Mouse (Mus musculus) kidney, embryonic 14.5 days (tissue): ENCODE results near the gene Sln. TPM values are rescaled to one million over a fixed set of nuclear protein-coding genes. Genes with fewer than 3 reads are reported as not detected.

Experiments
- ATAC-seq: fragments of 200-750 bp; cut with Nextera tagmentation; 2 replicates; pipeline ENCODE4 v1.8.0; 2017; ENCODE audit warnings: moderate number of reproducible peaks, mild to moderate bottlenecking, moderate TSS enrichment, moderate library complexity; ENCODE audit not compliant: low FRiP score, low TSS enrichment
- H3K27ac ChIP-seq: fragments of 300-500 bp; sonication (generic); 2 replicates; pipeline ENCODE4 v1.5.1; 2014; ENCODE audit warnings: low read depth, mild to moderate bottlenecking, low read length, moderate library complexity, mixed read lengths
- H3K27me3 ChIP-seq: fragments of 300-500 bp; sonication (generic); 2 replicates; pipeline ENCODE4 v1.6.1; 2014; ENCODE audit warnings: mild to moderate bottlenecking, low read length; ENCODE audit not compliant: control insufficient read depth, insufficient read depth
- H3K36me3 ChIP-seq: fragments of 300-500 bp; sonication (generic); 2 replicates; pipeline ENCODE4 v1.6.1; 2014; ENCODE audit warnings: low read length, mixed read lengths; ENCODE audit not compliant: control insufficient read depth, insufficient read depth
- H3K4me1 ChIP-seq: fragments of 300-500 bp; sonication (generic); 2 replicates; pipeline ENCODE4 v1.6.1; 2014; ENCODE audit warnings: low read length, mixed read lengths; ENCODE audit not compliant: control insufficient read depth, insufficient read depth
- H3K4me2 ChIP-seq: fragments of 300-500 bp; sonication (generic); replicated peaks from 2 replicates; pipeline ENCODE4 v1.6.1; 2014; ENCODE audit warnings: low read depth, mild to moderate bottlenecking, low read length
- H3K4me3 ChIP-seq: fragments of 300-500 bp; sonication (generic); 2 replicates; pipeline ENCODE4 v1.5.1; 2014; ENCODE audit warnings: mild to moderate bottlenecking, low read length
- H3K9ac ChIP-seq: fragments of 300-500 bp; sonication (generic); 2 replicates; pipeline ENCODE4 v1.6.1; 2014; ENCODE audit warnings: low read depth, mild to moderate bottlenecking, low read length, moderate library complexity
- H3K9me3 ChIP-seq: fragments of 300-500 bp; sonication (generic); 2 replicates; pipeline ENCODE4 v1.6.1; 2016; ENCODE audit warnings: low read length; ENCODE audit not compliant: control insufficient read depth
- WGBS: fragments of 180-500 bp; shearing (Covaris S2); extraction: QIAGEN DNeasy Blood & Tissue Kit; methylation state at CpG from one replicate; pipeline ENCODE4 v1.1.7; 2014; 5-methylcytosine and 5-hydroxymethylcytosine counted together
- polyA plus RNA-seq: library from polyadenylated mRNA; unstranded; fragments of >200 nt; fragmentation: Nextera tagmentation; extraction: Ambion mirVana; gene quantifications from 2 replicates; pipeline ENCODE4 v1.2.1, GENCODE M21; 2014

The Sln gene
- polyA plus RNA-seq, 1 experiment from 2014 or later, result 0.49 TPM

DNA sequence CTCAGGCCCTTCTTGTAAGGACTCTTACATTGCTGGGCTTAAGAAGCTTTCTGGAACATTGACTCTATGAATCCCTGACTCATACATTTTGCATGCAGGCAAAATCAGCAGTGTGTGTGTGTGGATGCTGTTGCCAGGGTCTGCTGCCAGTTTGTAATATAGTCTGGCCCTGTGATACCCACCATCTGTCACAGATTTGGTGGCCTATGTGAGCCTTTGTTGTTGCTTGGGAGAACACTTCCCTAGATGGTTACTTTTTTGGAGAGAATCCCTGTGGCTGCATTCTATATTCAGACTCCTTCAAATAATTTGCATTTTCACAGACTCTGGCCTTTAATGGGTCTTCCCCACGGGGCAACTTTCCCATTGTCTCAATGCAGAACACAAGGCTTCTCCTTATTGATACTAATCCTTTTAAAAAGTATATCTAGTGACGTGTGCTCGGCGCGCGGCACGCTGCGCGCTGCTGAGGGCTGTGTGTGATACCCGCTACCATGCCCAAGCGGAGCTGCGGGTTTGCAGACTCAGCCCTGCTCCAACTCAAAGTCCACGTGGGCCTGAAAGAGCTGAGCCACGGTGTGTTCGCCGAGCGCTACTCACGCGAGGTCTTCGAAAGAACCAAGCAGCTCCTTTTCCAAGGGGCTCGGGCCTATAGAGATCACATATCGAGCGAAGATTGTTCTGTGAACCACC, 33.8 kb downstream of the Sln start:
- Histone ChIP-seq H3K36me3 (no peaks in the 10 kb centered on the region), H3K4me3 (no peak overlapping the region), H3K9me3 (no peaks in the 10 kb centered on the region), H3K4me2 (no peak overlapping the region), H3K27ac (no peak overlapping the region), H3K9ac (no peak overlapping the region), H3K4me1 (no peaks in the 10 kb centered on the region), H3K27me3 (no peaks in the 10 kb centered on the region)
- ATAC-seq, result no peak
- WGBS, result 95% methylated on average over 23 of the region's 23 CpGs

DNA sequence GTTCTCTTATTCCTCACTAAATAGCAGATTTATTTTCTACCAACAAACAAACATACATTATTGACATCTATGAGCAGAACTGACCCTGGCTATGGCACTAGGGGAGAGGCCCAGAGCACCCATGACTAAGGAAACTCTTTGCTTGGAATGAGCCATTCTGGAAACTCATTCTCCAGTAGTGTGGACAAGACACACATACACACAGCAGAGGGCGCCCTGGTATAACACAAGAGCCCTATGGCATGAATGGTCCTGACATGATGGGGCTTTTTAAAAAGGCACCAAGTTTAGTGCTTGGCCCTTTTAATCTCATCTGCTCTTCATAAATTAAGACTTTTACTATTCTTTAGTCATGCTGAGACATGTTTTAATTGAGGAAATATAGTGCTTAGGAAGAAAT, 40.1 kb downstream of the Sln start:
- no peak overlapping the region for H3K27ac ChIP-seq
- no peaks in the 10 kb centered on the region for H3K27me3 ChIP-seq
- no peak for ATAC-seq
- no peak overlapping the region for H3K9ac ChIP-seq
- H3K36me3 ChIP-seq, result no peaks in the 10 kb centered on the region
- H3K9me3 ChIP-seq, result no peaks in the 10 kb centered on the region
- H3K4me3 ChIP-seq, result no peak overlapping the region
- no peaks in the 10 kb centered on the region for H3K4me1 ChIP-seq
- 0% methylated on average over 1 of the region's 1 CpGs for WGBS
- no peak overlapping the region for H3K4me2 ChIP-seq

DNA sequence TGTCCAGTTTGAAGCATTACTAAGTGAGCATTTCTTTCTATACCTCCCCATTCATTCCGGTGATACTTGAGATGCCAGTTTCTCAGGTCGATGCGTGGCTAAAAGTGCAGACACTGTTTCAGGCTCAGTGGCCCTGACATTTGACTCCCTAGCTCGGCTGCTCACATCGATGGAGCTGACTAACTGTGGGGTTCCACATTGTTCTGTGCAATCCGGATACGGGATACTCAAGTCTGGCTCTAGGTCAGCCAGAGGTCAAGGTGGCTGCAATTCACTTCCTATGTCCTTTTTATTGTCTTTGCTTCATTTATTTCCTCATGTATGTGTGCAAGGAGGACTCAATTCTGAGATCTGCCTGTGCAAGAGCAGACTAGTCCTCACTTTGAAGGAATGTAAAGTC, 45.9 kb downstream of the Sln start:
- Histone ChIP-seq H3K36me3 (no peaks in the 10 kb centered on the region), H3K4me3 (no peak overlapping the region), H3K9me3 (no peaks in the 10 kb centered on the region), H3K27me3 (no peaks in the 10 kb centered on the region), H3K4me2 (no peak overlapping the region), H3K4me1 (no peaks in the 10 kb centered on the region), H3K27ac (no peak overlapping the region), H3K9ac (no peak overlapping the region)
- no peak; the same call in 1 of the 2 replicates for ATAC-seq
- 22% methylated on average over 7 of the region's 7 CpGs for WGBS

DNA sequence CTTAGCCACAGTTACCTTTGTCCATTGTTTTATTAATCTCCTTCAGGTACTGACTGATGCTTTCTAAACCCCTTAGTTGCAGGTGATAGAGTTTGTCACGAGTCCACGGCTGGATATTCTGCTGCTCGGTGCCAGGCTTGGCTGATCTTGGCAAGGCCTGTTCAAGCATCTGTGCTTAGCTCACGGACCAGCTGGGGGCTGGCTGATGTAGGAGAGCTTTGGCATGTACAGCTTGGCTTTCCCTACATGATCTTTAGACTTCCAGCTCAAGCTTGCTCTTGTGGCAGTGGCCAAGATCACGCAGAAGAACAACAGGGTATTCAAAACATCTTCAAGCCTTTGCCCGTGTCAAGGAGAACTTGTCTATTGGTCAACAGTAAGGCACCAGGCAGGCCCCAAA, 49.9 kb downstream of the Sln start:
- no peaks in the 10 kb centered on the region for H3K9me3 ChIP-seq
- H3K27me3 ChIP-seq, result no peaks in the 10 kb centered on the region
- H3K4me3 ChIP-seq, result no peak overlapping the region
- no peaks in the 10 kb centered on the region for H3K4me1 ChIP-seq
- H3K4me2 ChIP-seq, result no peak overlapping the region
- WGBS, result 89% methylated on average over 6 of the region's 6 CpGs
- ATAC-seq, result no peak
- H3K36me3 ChIP-seq, result no peaks in the 10 kb centered on the region
- H3K9ac ChIP-seq, result no peak overlapping the region
- H3K27ac ChIP-seq, result no peak overlapping the region

DNA sequence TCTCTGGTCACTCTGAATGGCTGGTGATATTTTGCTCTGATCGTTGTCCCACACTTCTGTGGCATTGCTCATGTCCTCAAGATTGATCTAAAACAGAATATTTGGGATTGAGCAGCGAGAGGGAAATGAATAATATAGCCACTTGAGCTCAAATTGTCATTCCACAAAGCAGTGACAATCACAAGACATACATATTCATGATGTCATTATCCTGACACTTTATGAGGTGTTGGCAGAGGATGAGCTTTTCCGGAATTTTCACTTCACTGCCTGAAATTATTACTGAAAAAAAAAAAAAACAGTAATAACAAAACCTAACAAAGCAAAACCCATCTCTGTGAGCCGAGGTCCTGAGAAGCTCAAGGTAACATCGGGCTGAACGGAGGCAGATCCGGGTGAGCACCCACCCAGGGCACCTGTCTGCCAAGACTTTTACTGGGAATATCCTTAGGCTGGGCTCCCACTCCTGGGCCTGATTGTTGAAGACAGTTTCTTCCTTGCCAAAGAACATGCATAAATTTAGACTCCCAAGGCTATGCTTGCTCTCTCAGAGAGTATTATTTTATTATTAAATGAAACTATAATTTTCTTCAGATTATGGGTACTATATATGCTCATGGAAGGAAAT, 53.4 kb downstream of the Sln start:
- WGBS, result 89% methylated on average over 7 of the region's 7 CpGs
- no peaks in the 10 kb centered on the region for H3K27me3 ChIP-seq
- no peak for ATAC-seq

More for the DNA sequence above, 53.4 kb downstream of the Sln start:
- H3K4me3 ChIP-seq, result no peak overlapping the region
- no peaks in the 10 kb centered on the region for H3K4me1 ChIP-seq
- H3K9me3 ChIP-seq, result no peaks in the 10 kb centered on the region
- no peak overlapping the region for H3K27ac ChIP-seq
- H3K36me3 ChIP-seq, result no peaks in the 10 kb centered on the region
- no peak overlapping the region for H3K4me2 ChIP-seq
- no peak overlapping the region for H3K9ac ChIP-seq

Other genes with a start within 250 kb of the Sln start
- 104 and 108 TPM in 2 replicates for gene Acat1, start 239.8 kb upstream of the Sln start, polyA plus RNA-seq
- 43.3 and 57.4 TPM in 2 replicates for gene Cul5, start 180.2 kb upstream of the Sln start, polyA plus RNA-seq
- 0.10 and 0.14 TPM in 2 replicates for gene Rab39, start 143.9 kb upstream of the Sln start, polyA plus RNA-seq
- gene Slc35f2, start 78.6 kb upstream of the Sln start, polyA plus RNA-seq, result 7.6 and 11.2 TPM in 2 replicates
- gene Elmod1, start 125.1 kb downstream of the Sln start, polyA plus RNA-seq, result 0.24 and 0.41 TPM in 2 replicates
- 0.19 and 0.31 TPM in 2 replicates for gene Tnfaip8l3, start 218.2 kb downstream of the Sln start, polyA plus RNA-seq